Mouse (Mus musculus) left cerebral cortex, postnatal 4 days (tissue): ENCODE data around the gene Acvr1. TPM values are rescaled to one million over a fixed set of nuclear protein-coding genes. Genes with fewer than 3 reads are reported as not detected.

Source experiments
- DNase-seq: peaks from one replicate; pipeline ENCODE4 v3.0.0-alpha.2; 2022
- intact Hi-C: fragments of 180-260 bp; cut with DNase I; formaldehyde crosslinking; loops from one replicate; pipeline ENCODE4 v1.15.1; 2025
- total RNA-seq, 2 experiments: library from RNA; stranded (reverse); gene quantifications; 2 replicates each; pipeline ENCODE4 v1.2.3; 2021

Acvr1 gene
- 10 to 100 TPM; 50.1 to 56.7 TPM for total RNA-seq

DNA sequence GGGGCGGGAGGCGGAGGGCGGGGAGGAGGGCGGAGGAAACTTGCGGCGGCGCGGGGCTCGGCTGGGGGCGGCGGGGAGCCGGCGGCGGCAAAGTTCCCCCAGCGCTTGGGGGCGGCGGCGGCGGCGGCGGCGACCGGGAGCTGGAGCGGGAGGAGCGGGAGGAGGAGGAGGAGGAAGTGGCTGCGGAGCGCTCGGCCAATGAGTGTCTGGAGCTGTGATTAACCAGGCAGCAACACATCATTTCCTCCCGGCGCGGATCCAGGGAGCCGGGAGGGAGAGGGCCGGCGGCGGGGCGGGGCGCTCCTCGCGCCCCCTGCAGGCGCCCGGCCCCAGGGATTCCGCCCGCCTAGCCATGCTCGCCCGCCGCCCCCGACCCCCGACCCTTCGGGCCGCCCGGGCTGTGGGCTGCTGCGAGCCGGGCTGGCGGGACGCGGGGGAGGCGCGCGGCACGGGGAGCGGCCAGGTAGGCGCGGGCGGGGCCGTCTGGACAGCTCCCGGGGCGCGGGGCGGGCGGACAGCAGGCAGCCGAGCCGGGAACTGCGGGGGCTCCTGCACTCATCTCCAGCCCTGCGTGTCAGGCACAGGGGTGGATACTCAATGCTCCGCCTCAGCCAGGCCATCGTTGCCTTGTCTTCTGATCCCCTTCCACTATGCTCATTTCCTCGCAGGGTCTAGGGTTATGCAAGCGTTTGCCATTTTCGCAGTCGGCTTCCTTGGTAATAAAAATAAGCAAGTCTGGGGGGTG lies at the start of gene Acvr1, which contains the start of gene Upp2:
Acvr1 (minus strand) TSS at position 92 of the 745 bp plus-strand sequence.
Upp2 (plus strand) TSS at position 233 of the 745 bp plus-strand sequence.
- intact Hi-C loops = loop anchor here (2.0 to 10.0 kb wide), 4 partner anchors 90 to 535 kb away; partner anchors contain the start of gene Cytip
- peak; percentile 89 for DNase-seq

DNA sequence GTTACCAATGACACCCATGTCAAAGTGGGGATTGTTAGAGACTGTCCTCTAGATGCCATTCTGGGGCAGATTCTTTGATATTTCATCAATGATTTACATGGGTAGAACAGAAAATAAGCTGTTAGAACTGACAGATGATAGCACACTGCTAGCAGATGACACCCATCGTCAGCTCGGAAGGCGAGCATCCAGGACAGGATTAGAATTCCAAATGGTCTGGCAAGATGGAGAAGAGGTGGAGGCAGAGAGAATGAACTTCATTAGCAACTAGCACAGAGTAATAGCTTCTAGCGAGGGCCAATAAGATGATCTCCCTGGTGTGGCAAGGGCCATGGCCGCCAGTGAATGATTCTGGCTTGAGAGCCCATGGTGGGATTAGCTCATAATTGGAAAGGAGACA lies 48.8 kb upstream of the Acvr1 start:
- DNase-seq = no peak
- intact Hi-C loops = no loop called here

DNA sequence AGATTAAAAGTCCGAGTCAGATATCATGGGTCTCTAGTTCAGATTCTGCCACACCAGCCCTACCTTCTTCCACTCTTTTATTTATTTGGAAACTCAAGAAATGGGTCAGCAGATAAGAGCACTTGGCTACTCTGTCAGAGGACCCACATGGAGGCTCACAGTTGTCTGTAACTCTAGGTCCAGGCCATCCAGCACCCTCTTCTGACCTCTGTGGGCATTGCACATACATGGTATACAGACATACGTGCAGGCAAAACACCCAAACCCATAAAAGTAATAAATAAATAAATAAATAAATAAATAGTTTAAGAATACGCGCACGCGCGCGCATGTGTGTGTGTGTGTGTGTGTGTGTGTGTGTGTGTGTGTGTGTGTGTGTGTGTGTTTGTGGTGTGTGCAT lies 47.9 kb upstream of the Acvr1 start:
- DNase-seq = no peak
- intact Hi-C loops = no loop called here

DNA sequence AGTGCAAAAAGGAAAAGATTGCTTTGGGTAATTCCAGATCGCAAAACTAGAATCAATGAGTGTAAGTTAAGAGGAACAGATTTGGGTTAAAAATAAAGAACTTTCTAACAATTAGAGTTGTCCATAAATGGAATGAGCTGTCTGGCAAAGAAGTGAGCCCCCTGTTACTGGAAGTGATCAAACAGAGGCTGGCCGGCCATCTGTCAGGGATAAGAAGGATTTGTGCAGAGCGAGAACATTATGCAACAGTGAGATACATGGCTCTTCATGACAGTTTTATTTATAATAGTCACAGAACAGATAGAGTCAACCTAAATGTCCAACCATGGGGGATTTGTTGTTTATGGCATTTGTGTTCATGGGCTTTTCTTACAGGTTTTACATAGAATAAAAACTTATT lies 46.8 kb upstream of the Acvr1 start:
- intact Hi-C loops = no loop called here
- DNase-seq = no peak

DNA sequence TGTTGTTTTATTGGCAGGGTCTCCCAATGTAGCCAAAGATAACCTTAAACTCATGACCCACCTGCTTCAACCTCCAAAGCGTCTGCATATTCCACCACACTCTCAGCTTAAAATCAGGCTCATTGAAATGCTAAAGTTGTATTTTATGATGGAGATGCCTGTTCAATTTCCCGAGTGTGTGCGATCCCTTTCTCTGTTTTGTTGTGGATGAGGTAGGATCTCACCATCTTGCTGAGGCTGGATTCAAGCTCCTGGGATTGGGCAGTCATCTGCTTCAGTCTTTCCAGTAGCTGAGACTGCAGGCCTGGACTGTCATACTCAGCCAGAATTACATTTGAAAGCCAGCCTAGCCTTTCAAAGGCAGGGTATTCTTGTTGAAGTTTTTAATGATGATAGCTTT lies 37.8 kb upstream of the Acvr1 start:
- DNase-seq = no peak
- intact Hi-C loops = no loop called here

DNA sequence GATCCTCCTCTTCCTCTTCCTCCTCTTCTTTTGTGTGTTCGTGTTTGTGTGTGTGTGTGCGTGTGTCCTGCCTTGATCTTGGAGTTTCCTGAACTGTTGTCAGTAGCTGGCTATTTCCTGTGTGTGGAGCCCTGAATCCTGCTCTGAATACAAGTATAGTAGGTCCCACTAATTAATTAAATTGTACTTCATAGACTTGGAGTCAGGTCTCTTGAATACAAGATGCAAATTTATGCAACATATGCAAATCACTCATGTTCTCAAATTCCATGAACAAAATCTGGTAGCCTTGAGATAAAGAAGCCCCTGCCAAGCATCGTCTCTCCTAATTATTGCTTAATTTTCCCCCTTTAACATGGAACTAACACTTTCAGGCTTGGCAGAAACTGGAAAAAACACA lies 36.4 kb upstream of the Acvr1 start:
- DNase-seq = no peak
- intact Hi-C loops = no loop called here

DNA sequence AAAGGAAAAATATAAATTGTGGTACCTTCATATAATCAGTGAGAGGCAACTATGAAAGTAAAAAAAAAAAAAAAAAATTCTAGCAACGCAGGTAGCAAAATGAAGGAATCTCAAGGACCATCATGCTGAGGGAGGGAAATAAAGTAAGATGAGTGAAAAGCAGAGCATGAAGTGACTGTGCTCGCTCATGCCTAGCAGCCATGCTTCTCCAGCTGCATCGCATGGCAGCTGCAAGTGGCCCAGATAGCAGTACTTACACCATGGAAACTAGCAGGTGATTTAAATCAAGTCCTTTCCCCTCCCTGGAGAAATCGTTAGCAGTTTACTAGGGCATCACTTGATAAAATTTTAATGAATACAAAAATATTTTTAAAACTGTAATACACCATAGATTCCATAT lies 34.4 kb upstream of the Acvr1 start:
- intact Hi-C loops = no loop called here
- no peak for DNase-seq

DNA sequence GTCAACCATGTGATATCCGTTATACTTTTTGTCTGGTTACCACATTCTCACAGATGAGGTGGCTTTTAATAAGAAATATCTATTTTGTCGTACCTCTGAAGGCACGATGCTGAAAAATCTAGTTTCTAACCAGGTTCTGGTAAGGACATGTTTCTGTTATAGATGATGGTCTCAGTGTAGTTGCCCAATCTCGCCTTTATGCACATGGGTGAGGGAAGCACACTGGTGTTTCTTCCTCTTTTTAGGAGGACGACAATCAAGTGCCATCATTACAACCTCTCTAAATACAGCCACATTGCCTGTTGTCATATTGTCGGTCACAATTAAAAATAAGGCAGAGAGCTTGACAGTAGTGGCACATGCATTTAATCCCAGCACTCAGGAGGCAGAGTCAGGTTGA lies 32.7 kb upstream of the Acvr1 start:
- DNase-seq = no peak
- intact Hi-C loops = no loop called here

DNA sequence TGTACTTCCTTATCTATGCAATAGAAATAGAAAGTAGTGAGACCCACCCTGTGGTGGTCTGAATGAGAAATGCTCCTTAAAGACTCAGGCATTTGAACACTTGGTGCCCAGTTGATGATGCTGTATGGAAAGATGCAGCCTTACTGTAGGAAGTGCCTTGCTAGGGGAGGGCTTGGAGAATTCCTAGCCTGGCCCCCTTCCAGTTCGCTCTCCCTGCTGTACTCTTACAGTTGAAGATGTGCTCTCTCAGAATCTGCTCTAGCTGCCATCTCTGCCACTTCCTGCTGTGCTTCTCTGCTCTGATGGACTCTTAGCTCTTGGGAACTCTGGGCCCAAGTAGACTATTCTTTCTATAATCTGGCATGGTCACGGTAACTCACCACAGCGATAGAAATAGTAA lies 30.6 kb upstream of the Acvr1 start:
- DNase-seq = peak; percentile 13

DNA sequence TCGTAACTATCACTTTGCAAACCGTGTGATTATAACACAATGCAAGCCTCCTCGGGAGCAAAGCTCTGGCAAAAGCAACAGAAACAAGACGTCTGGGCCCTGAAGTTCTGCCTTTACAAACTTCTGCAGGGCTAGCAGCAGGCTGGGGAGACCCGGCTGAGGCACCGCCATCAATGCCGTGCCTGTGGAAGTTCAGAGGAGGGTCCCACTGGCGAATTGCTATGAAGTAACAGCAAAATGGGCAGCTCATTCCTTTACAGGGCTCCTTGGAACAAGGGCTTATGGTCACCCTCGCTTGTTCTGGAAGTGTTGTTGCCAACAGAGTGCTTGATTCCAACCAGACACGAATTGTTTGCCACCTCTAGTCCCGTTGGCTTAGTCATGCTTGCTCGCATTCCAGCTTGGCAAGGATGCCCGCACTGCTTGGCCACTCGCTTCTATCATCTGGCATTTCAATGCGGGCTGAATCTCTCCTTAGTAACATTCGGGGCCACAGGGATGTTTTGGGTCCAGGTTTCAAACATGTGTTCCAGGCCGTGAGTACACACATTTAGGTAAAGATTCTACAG lies 29.9 kb upstream of the Acvr1 start:
- DNase-seq = peak; percentile 66
- intact Hi-C loops = no loop called here

More for the DNA sequence above, 30.6 kb upstream of the Acvr1 start:
- intact Hi-C loops = no loop called here

DNA sequence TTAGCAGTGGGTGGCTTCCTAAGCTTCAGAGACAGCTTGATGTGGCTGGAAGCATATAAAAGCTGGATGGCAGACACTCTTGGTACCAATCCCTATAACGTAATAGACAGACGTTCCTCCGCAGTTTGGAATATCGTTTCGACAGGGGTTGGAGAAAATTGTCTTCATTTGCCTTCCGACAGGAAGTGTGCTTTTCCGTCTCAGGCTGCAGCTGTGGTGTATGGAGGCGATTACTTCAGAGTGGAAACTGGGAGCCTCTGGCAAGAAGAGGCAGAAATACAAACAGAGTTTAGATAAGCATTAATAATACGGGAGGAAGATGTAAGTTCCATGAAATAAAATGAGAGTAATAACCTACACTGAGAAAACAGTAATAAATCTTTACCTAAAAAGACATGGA lies 28.4 kb upstream of the Acvr1 start:
- intact Hi-C loops = no loop called here
- DNase-seq = no peak

DNA sequence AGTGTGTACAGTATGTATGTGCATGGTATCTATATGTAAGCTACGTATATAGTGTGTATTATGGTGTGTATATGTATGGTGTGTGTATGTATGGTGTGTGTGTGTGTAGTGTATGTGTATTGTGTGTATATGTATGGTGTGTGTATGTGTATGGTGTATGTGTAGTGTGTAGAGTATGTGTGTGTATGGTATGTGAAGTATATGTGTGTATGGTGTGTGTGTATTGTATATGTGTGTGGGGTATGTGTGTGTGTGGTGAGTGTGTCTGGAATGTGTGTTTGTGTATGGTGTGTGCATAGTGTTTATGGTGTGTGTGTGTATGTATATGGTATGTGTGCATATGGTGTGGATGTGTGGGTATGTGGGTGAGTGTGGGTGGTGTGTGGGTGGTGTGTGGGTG lies 23.1 kb upstream of the Acvr1 start:
- DNase-seq = no peak
- intact Hi-C loops = no loop called here

DNA sequence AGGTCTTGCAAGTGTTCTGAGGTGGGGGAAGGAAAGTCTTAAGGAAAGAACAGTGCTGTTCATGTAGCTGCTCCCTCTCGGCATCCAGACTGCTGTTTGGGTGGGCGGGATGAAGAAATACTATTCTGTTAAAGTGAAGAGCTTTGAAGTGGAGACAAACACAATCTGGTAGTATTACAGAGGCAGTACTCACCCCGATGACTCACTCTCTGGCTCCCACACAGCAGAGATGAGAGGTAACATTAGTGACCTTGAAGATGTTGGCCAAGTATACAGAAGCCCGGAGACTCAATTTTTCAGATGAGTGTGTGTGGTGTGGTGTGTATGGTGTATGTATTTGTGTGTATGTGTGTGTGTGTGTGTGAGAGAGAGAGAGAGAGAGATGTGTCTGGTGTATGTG lies 22.7 kb upstream of the Acvr1 start:
- DNase-seq = no peak
- intact Hi-C loops = no loop called here

DNA sequence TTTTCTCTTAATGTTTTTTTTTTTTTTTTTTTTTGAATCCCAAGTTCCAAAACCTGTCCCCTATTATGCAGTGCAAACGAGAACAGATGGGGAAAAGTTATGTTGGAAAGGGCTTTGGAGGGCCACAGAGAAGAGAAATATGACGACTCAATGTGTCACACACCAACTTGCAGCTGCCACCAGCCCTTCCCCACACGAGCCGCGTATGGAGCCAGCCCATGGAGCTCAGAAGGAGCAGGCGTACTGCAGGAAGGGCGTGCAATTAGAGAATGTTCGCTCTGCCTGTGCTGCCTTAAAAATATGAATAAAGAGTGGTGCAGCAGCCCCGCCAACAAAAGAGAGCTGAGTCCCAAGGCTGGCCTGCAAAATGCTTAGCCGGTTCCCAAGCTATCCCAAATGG lies 19.4 kb upstream of the Acvr1 start:
- no peak for DNase-seq
- intact Hi-C loops = no loop called here

DNA sequence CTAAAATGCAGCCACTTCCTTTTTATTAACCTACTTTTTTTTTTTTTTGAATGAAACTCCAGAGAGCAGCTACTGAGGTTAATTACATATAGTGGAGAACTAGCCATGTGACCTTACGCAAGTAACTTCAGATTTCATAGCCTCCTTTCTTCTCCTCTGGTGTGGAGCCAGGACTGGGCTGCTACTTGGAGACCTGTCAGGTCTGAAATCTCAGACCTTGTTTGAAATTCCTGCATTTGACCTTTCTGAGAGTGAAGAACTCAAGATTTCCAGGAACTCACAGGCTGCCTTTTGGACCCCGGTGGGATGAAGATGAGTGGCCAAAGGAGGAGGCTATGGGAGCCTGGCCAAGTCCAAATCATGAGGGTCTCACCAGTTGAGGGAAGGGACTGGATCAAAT lies 7.2 kb upstream of the Acvr1 start:
- DNase-seq = no peak
- intact Hi-C loops = no loop called here

DNA sequence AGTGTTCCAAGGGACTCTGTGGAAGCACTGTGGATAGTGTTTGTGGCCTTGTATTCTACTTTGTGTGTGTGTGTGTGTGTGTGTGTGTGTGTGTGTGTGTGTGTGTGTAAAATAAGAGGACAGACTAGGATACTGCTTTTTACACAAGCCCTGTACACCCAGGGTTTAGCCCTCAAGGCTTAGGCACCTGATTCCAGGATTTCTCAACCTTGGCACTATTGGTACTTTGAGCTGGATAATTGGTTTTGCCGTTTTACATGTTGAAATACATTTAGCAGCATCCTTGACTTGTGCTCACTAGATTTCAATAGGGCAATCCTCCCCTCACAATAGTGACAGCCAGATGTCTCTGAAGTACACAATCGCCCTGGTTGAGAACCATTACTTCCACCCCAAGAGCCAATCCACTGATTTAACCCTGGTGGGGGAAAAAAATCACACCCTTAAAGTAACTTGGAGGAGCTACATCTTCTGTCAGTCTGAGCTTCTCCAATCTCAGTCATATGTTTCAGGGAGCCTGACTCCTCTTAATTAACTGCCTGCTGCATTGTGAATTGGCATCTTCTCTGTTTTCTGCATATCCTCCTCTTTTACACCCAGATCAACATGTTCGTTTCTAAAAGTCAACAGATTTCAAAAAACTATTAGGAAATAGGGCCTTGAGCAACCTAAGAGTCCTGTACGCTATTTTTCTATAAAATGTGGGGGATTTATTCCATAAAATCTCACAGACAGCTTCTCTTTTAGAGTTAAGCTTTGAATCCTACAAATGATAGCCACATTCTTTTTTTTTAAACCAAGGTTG lies 2.1 kb upstream of the Acvr1 start:
- DNase-seq = no peak
- intact Hi-C loops = loop anchor here (5.0 to 10.0 kb wide), 3 partner anchors 98 to 537 kb away; partner anchors contain the start of gene Cytip

DNA sequence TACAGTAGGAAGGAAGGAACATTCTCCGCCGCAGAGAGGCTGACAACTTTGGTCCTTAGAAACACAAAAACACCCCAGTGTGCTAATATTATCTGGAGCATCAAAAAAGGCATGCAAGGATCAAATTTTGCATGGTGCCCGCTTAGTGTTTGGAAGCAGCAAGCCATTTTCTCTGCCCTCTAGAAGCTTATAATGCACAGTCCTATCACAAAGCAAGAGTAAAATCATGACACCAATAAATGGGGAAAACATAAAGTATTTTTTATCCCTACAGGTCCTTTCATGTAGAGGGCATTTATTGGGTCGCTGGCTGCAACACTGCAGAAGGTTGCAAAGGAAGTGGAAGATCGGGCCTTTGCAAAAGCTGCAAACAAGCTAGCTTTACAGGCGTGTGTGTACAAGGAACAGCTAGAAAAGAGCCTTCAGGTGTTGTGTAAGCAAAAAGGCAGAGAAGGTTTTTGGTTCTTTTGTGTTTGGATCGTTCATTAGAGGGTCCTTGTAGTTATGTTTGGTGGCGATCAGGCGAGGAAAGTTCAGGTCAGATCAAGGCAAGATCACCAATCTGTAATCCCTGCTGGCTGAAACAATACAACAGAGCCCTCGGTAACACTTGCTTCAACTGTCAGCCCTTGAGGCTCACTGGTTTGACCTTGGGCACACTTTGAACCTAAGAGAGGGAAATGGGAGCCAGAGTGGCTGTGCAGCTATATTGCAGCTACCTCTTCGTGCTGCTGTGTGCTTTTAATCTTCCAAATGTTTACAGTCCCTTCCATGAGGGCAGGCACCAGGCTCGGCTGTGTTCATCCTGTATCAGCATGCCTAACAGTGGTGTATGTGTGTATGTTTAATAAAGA lies 1.1 kb upstream of the Acvr1 start:
- DNase-seq = no peak
- intact Hi-C loops = loop anchor here (2.0 to 10.0 kb wide), 4 partner anchors 91 to 536 kb away; partner anchors contain the start of gene Cytip

DNA sequence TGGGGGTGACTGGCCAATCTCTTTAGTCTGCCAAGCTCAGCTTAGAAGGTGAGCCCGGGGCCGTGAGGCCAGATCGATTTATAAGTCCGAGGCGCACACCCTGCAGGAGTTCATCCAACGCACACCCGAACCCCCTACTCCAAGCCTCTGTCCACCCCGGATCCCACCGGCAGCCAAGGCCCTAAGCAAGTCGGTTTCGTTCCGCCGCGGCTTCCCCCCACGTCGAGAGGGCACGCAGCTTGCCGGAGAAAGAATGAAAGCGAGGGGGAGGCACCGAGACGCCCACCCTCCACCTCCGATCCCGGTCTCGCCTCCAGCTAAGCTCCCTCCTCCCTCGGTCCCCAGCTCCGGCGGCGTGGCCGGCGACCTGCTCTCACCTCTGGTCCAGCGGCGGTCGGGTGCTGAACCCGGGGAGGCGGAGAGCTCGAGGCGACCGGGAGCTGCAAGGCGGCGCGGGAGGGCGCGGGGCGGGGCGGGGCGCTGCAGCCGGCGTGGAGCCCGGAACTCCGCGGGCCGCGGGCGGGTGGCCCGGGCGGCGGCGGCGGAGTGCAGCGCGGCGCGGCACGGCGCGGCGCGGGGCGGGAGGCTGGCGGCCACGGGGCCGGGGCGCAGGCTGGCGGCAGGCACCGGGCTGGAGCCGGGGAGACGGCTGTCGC lies 419 bp downstream of the Acvr1 start:
- peak; percentile 56 for DNase-seq

DNA sequence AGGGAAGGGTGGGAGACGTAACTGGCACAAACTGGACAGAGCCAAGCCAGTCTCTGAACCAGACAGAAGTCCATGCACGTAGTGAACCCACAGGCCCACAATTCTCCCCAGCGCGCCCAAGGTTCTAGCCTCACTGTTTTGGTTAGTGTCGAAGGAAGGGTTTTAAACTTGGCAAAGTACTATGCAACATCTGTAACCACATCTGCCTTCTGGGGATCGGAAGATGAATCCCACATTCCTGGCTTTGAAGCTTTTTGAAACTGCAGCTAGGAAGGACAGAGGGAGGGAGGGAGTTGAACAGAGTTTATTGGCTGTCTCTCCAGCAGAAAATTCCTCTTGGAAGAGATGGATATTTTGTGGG lies 928 bp downstream of the Acvr1 start:
- intact Hi-C loops = loop anchor here (2.0 to 10.0 kb wide), 4 partner anchors 89 to 534 kb away; partner anchors contain the start of gene Cytip
- no peak for DNase-seq

More for the DNA sequence above, 419 bp downstream of the Acvr1 start:
- intact Hi-C loops = loop anchor here (2.0 to 10.0 kb wide), 4 partner anchors 90 to 534 kb away; partner anchors contain the start of gene Cytip

DNA sequence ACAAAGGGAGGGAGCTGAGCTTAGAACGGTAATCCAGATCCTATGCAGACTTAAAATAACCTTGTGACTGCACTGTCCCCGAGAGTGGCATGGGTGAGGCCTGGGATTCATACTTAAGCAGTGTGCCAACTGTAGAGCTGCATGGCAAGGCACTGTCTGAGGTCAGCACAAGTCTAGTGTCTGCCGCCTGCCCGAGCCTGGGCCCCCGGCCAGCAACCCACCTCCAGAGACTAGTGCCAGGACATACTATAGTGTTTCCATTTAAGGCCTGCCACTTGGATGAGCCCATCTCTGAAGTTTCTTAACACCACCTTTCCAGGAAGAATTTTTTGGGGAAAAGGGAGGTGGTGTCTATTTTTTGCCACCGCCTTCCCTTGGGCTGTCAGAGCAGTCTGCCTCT lies 1.7 kb downstream of the Acvr1 start:
- intact Hi-C loops = loop anchor here (5.0 to 10.0 kb wide), 3 partner anchors 102 to 533 kb away; partner anchors contain the start of gene Cytip
- peak; percentile 49 for DNase-seq
